Mouse (Mus musculus) neural tube, embryonic 13.5 days (tissue): Measurements from ENCODE around the gene Lmbr1l. TPM values are rescaled to one million over a fixed set of nuclear protein-coding genes. Genes with fewer than 3 reads are reported as not detected.
"Not testable (repeated sequence)": the region's sequence is repeated elsewhere in the genome, so short reads cannot be mapped to it uniquely, and the experiment has no call there.

Experiments used
- ATAC-seq: fragments of 200-750 bp; cut with Nextera tagmentation; 2 replicates; pipeline ENCODE4 v1.8.0; 2017; ENCODE audit warnings: low read depth, mild to moderate bottlenecking, moderate TSS enrichment, moderate library complexity
- H3K27ac ChIP-seq: fragments of 300-500 bp; sonication (generic); replicated peaks from 2 replicates; pipeline ENCODE4 v1.5.1; 2015; ENCODE audit warnings: moderate library complexity, mild to moderate bottlenecking, inconsistent platforms
- H3K27me3 ChIP-seq: fragments of 300-500 bp; sonication (generic); 2 replicates; pipeline ENCODE4 v1.6.1; 2015; ENCODE audit warnings: mild to moderate bottlenecking, inconsistent platforms
- H3K36me3 ChIP-seq: fragments of 300-500 bp; sonication (generic); 2 replicates; pipeline ENCODE4 v1.6.1; 2015; ENCODE audit warnings: mild to moderate bottlenecking, inconsistent platforms
- H3K4me1 ChIP-seq: fragments of 300-500 bp; sonication (generic); replicated peaks from 2 replicates; pipeline ENCODE4 v1.6.1; 2015; ENCODE audit warnings: inconsistent platforms
- H3K4me2 ChIP-seq: fragments of 300-500 bp; sonication (generic); 2 replicates; pipeline ENCODE4 v1.6.1; 2015; ENCODE audit warnings: inconsistent platforms, mild to moderate bottlenecking, moderate library complexity
- H3K4me3 ChIP-seq: fragments of 300-500 bp; sonication (generic); 2 replicates; pipeline ENCODE4 v1.5.1; 2015; ENCODE audit warnings: mild to moderate bottlenecking, inconsistent platforms
- H3K9ac ChIP-seq: fragments of 300-500 bp; sonication (generic); 2 replicates; pipeline ENCODE4 v1.6.1; 2015; ENCODE audit warnings: moderate library complexity, mild to moderate bottlenecking, inconsistent platforms
- H3K9me3 ChIP-seq: fragments of 300-500 bp; sonication (generic); 2 replicates; pipeline ENCODE4 v1.6.1; 2016; ENCODE audit warnings: inconsistent platforms
- WGBS: fragments of 180-500 bp; shearing (Covaris S2); methylation state at CpG from one replicate; pipeline ENCODE4 v1.1.7; 2015; 5-methylcytosine and 5-hydroxymethylcytosine counted together
- polyA plus RNA-seq: library from polyadenylated mRNA; unstranded; fragments of >200 nt; fragmentation: Nextera tagmentation; extraction: Ambion mirVana; gene quantifications from 2 replicates; pipeline ENCODE4 v1.2.1, GENCODE M21; 2015

The Lmbr1l gene
- polyA plus RNA-seq, 1 experiment from 2014 or later, result 39.0 TPM

- H3K27me3 ChIP-seq, H3K9me3 ChIP-seq: not testable (repeated sequence)
- Histone ChIP-seq H3K4me2 (peak overlapping the region; percentile 98), H3K9ac (peak overlapping the region; percentile 93), H3K36me3 (peaks cover 11% of the 10 kb centered on the region), H3K27ac (peak overlapping the region; percentile 97), H3K4me1 (peaks cover 37% of the 10 kb centered on the region), H3K4me3 (peak overlapping the region; percentile 62)
- WGBS, result 11% methylated on average over 8 of the region's 9 CpGs
- 0 out of 2 replicates have a peak, but pooled peaks have one; percentile 21 for ATAC-seq
Measured at GRCm38 (mm10) chr15:98933004-98933671, 15.1 kb upstream of the Lmbr1l start.

- ATAC-seq, result no peak
- Histone ChIP-seq H3K27ac (0 out of 2 replicates have a peak overlapping the region, but pooled peaks have one; percentile 33), H3K4me1 (peaks cover 33% of the 10 kb centered on the region), H3K4me3 (no peak overlapping the region), H3K27me3 (no peaks in the 10 kb centered on the region), H3K4me2 (peak overlapping the region; percentile 5; the same call in 1 of the 2 replicates), H3K9ac (no peak overlapping the region), H3K36me3 (peaks cover 11% of the 10 kb centered on the region), H3K9me3 (no peaks in the 10 kb centered on the region)
- whole genome bisulfite sequencing, result 70% methylated on average over 3 of the region's 3 CpGs
Measured at GRCm38 (mm10) chr15:98930998-98931397, 13.0 kb upstream of the Lmbr1l start.

DNA sequence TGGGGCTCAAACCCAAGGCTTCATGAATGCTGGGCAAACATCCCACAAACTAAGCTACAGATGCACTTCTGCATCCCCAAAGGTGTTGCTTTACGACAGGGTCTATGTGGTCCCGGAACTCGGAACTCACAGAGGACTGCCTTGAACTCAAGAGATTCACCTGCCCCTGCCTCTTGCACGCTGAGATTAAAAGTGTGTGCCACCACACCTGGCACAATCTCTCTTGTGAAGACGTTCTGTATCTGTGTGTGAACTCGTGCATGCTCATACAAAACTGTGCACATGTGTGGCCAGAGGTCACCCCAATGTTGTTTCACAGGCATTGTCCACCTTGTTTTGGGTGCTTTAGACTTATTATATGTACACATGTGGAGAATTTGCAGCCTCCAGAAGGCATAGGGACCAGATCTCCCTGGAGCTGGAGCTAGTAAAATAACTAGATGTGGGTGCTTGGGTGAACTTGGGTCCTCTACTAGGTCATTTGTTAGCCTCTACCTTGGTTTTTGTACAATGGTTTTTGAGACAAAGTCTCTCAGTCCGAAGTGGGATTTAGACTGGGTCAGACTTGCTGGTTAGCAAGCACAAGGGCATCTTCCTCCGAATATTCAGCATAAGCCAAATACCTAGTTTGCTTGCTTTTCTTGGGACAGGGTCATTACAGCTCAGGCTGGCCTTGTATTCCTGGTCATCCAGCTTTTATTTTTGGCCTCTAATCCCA, 12.1 kb upstream of the Lmbr1l start:
- Histone ChIP-seq H3K4me1 (peaks cover 25% of the 10 kb centered on the region), H3K27ac (no peak overlapping the region), H3K27me3 (no peaks in the 10 kb centered on the region), H3K4me3 (no peak overlapping the region), H3K9me3 (no peaks in the 10 kb centered on the region), H3K4me2 (no peak overlapping the region), H3K36me3 (peaks cover 11% of the 10 kb centered on the region), H3K9ac (no peak overlapping the region)
- WGBS, result 58% methylated on average over 8 of the region's 8 CpGs
- no peak for ATAC-seq

- WGBS, result 18% methylated on average over 13 of the region's 13 CpGs
- peak overlapping the region; percentile 26 for H3K4me2 ChIP-seq
- H3K27me3 ChIP-seq, result no peaks in the 10 kb centered on the region
- peaks cover 21% of the 10 kb centered on the region for H3K4me1 ChIP-seq
- H3K27ac ChIP-seq, result no peak overlapping the region; the same call in 1 of the 2 replicates
- H3K4me3 ChIP-seq, result no peak overlapping the region
- H3K9ac ChIP-seq, result no peak overlapping the region
- ATAC-seq, result peak; percentile 66; the same call in 1 of the 2 replicates
- peaks cover 11% of the 10 kb centered on the region for H3K36me3 ChIP-seq
- H3K9me3 ChIP-seq, result no peaks in the 10 kb centered on the region
Measured at GRCm38 (mm10) chr15:98928598-98929240, 10.7 kb upstream of the Lmbr1l start.

GRCm38 (mm10) chr15:98927566-98927965, 9.5 kb upstream of the Lmbr1l start:
- Histone ChIP-seq H3K4me3 (no peak overlapping the region), H3K36me3 (peaks cover 11% of the 10 kb centered on the region), H3K27ac (no peak overlapping the region), H3K4me1 (peaks cover 15% of the 10 kb centered on the region), H3K9me3 (no peaks in the 10 kb centered on the region), H3K27me3 (no peaks in the 10 kb centered on the region), H3K4me2 (no peak overlapping the region), H3K9ac (no peak overlapping the region)
- 73% methylated on average over 5 of the region's 5 CpGs for WGBS
- ATAC-seq, result no peak

DNA sequence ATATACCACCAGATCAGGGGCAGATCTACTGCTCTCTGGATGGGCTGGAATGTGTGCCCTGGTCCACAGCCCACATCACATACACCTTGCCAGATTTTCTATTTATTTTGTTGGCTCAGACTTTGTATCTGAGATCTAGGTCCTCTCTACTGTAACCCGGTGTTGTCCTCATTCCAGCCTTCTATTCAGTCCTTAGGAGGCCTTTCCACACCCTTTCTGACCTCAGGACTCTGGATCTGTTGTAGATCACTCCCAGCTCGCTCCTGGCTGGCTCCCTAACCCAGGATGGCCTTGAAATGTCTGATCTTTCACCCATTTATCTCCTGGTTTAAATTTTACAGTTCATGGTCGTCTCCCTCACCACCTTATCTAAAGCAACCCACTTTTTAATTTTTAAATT, 6.7 kb upstream of the Lmbr1l start:
- H3K9ac ChIP-seq, result no peak overlapping the region
- 83% methylated on average over 3 of the region's 3 CpGs for WGBS
- H3K4me3 ChIP-seq, result no peak overlapping the region
- H3K9me3 ChIP-seq, result no peaks in the 10 kb centered on the region
- no peak overlapping the region for H3K27ac ChIP-seq
- H3K36me3 ChIP-seq, result no peaks in the 10 kb centered on the region
- no peak overlapping the region for H3K4me2 ChIP-seq
- H3K4me1 ChIP-seq, result peaks cover 7% of the 10 kb centered on the region
- no peak for ATAC-seq
- no peaks in the 10 kb centered on the region for H3K27me3 ChIP-seq

DNA sequence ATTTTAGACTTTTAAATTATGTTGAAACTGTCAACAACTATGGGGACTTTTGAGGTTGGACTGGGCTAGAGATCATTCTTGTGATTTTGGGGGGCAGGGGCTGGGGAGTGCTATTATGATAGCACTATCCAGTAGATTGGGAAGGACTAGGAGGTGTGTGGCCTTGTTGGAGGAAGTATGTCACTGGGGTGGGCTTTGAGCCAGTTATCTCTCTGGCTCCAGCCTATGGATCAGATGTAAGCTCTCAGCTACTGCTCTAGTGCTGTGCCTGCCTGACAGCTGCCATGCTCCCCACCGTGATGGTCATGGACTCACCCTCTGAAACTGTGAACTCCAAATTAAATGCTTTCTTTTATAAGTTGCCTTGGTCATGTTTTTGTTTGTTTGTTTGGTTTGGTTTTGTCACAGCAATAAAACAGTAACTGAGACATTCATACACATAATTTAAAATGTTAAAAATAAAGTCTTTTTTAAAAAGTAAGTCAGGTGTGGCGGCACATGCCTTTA, 5.1 kb upstream of the Lmbr1l start:
- H3K4me1 ChIP-seq, result peaks cover 11% of the 10 kb centered on the region
- H3K9ac ChIP-seq, result no peak overlapping the region
- H3K36me3 ChIP-seq, result no peaks in the 10 kb centered on the region
- H3K4me3 ChIP-seq, result no peak overlapping the region
- no peaks in the 10 kb centered on the region for H3K9me3 ChIP-seq
- no peak overlapping the region for H3K4me2 ChIP-seq
- no peak for ATAC-seq
- no peak overlapping the region for H3K27ac ChIP-seq
- WGBS, result 87% methylated on average over 2 of the region's 2 CpGs
- H3K27me3 ChIP-seq, result no peaks in the 10 kb centered on the region

DNA sequence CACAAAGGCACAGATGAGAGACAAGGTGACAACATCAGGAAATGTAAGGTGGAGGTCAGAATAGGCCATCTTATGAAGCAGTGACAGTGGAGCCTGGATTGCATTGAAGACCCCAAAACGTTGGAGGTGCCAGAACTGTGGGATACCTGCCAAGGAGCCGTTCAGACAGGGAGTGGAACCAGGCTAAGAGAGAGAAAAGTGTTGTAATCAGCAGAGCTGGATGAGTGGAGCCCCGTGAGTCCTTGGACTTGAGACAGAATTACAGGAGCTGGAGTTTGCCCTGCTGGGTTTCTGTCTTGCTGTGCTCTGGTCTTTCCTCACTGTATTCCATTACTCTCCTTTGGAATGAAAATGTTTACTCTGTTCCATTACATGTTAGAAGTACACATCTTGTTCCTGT, 4.5 kb upstream of the Lmbr1l start:
- no peak overlapping the region for H3K9ac ChIP-seq
- WGBS, result 66% methylated on average over 3 of the region's 3 CpGs

DNA sequence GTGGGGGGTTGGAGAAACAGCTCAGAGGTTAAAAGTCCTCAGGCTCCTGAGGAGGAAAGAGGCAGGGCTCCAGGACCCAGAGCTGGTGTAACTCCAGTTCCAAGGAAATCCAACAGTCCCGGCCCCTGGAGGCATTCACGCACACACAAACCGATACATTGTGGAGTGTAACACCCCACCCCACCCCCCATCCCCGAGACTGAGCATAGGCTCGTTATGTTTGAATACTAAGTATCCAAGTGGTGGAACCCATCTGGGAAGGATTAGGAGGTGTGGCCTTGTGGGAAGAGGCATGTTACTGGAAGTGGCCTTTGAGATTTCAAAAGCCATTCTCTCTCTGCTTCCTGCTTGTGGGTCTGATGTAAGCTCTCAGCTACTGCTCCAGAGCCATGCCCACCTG, 3.5 kb upstream of the Lmbr1l start:
- ATAC-seq, result no peak
- H3K4me2 ChIP-seq, result no peak overlapping the region
- H3K4me1 ChIP-seq, result peaks cover 18% of the 10 kb centered on the region
- 79% methylated on average over 5 of the region's 5 CpGs for WGBS
- H3K9ac ChIP-seq, result no peak overlapping the region
- no peak overlapping the region for H3K27ac ChIP-seq
- H3K9me3 ChIP-seq, result no peaks in the 10 kb centered on the region
- H3K36me3 ChIP-seq, result no peaks in the 10 kb centered on the region
- H3K4me3 ChIP-seq, result no peak overlapping the region
- H3K27me3 ChIP-seq, result no peaks in the 10 kb centered on the region

More for the DNA sequence above, 4.5 kb upstream of the Lmbr1l start:
- ATAC-seq, result no peak
- no peaks in the 10 kb centered on the region for H3K36me3 ChIP-seq
- no peak overlapping the region for H3K4me3 ChIP-seq
- no peak overlapping the region for H3K4me2 ChIP-seq
- H3K9me3 ChIP-seq, result no peaks in the 10 kb centered on the region
- peaks cover 11% of the 10 kb centered on the region for H3K4me1 ChIP-seq
- no peaks in the 10 kb centered on the region for H3K27me3 ChIP-seq
- H3K27ac ChIP-seq, result no peak overlapping the region

DNA sequence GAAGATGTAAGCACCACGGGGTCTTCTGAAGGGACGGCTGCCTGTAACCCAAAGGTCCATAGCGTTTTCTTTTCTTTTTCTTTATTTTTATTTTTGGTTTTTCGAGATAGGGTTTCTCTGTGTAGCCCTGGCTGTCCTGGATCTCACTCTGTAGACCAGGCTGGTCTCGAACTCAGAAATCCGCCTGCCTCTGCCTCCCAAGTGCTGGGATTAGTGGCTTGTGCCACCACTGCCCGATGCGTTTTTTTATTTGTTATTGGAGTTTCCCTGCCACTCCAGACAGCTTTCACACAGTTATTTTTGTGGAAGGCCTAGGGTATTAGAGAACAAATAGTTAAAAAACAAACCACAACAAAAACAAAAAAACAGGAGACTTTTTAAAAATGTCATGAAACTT, 466 bp upstream of the Lmbr1l start:
- Histone ChIP-seq H3K4me1 (peaks cover 36% of the 10 kb centered on the region), H3K36me3 (peaks cover 16% of the 10 kb centered on the region), H3K9ac (peak overlapping the region; percentile 70), H3K4me3 (peak overlapping the region; percentile 84), H3K4me2 (peak overlapping the region; percentile 79), H3K27ac (peak overlapping the region; percentile 79)
- not testable (repeated sequence) for H3K9me3 ChIP-seq, ATAC-seq, H3K27me3 ChIP-seq
- WGBS, result 30% methylated on average over 8 of the region's 8 CpGs

- 1% methylated on average over 14 of the region's 14 CpGs for WGBS
- ATAC-seq, result no peak; the same call in 1 of the 2 replicates
Measured at GRCm38 (mm10) chr15:98917091-98917490, 940 bp downstream of the Lmbr1l start.

GRCm38 (mm10) chr15:98916016-98916415, 2.0 kb downstream of the Lmbr1l start:
- Histone ChIP-seq H3K27me3 (no peaks in the 10 kb centered on the region), H3K9ac (peak overlapping the region; percentile 92), H3K27ac (no peak overlapping the region), H3K36me3 (peaks cover 41% of the 10 kb centered on the region), H3K9me3 (no peaks in the 10 kb centered on the region), H3K4me1 (peaks cover 36% of the 10 kb centered on the region), H3K4me3 (peak overlapping the region; percentile 84), H3K4me2 (peak overlapping the region; percentile 79)
- WGBS, result 92% methylated on average over 4 of the region's 4 CpGs
- no peak for ATAC-seq

More at GRCm38 (mm10) chr15:98917091-98917490, 940 bp downstream of the Lmbr1l start:
- H3K27me3 ChIP-seq, result no peaks in the 10 kb centered on the region
- H3K4me3 ChIP-seq, result peak overlapping the region; percentile 84
- H3K4me2 ChIP-seq, result peak overlapping the region; percentile 79
- H3K9me3 ChIP-seq, result no peaks in the 10 kb centered on the region
- H3K36me3 ChIP-seq, result peaks cover 30% of the 10 kb centered on the region
- H3K27ac ChIP-seq, result peak overlapping the region; percentile 95
- H3K9ac ChIP-seq, result peak overlapping the region; percentile 92
- peaks cover 36% of the 10 kb centered on the region for H3K4me1 ChIP-seq
